Mouse (Mus musculus) limb, embryonic 10.5 days (tissue): ENCODE measurements around the gene Hspa8. TPM values are rescaled to one million over a fixed set of nuclear protein-coding genes. Genes with fewer than 3 reads are reported as not detected.

ENCODE experiments used
- DNase-seq: peaks from one replicate; pipeline ENCODE4 v3.0.0-alpha.2; 2017; ENCODE audit warnings: low spot score
- H3K27ac ChIP-seq: fragments of 300-500 bp; sonication (generic); 2 replicates; pipeline ENCODE4 v1.5.1; 2016; ENCODE audit warnings: mild to moderate bottlenecking
- H3K27me3 ChIP-seq: fragments of 300-500 bp; sonication (generic); 2 replicates; pipeline ENCODE4 v1.6.1; 2016; ENCODE audit warnings: low read depth, mild to moderate bottlenecking; ENCODE audit not compliant: poor library complexity, severe bottlenecking
- H3K36me3 ChIP-seq: fragments of 300-500 bp; sonication (generic); 2 replicates; pipeline ENCODE4 v1.6.1; 2016; ENCODE audit warnings: mild to moderate bottlenecking, moderate library complexity
- H3K4me1 ChIP-seq: fragments of 300-500 bp; sonication (generic); 2 replicates; pipeline ENCODE4 v1.6.1; 2016
- H3K4me3 ChIP-seq: fragments of 300-500 bp; sonication (generic); 2 replicates; pipeline ENCODE4 v1.5.1; 2016; ENCODE audit warnings: mild to moderate bottlenecking, moderate library complexity
- H3K9me3 ChIP-seq: fragments of 300-500 bp; sonication (generic); replicated peaks from 2 replicates; pipeline ENCODE4 v1.6.1; 2016; ENCODE audit warnings: mild to moderate bottlenecking
- WGBS: fragments of 180-500 bp; shearing (Covaris S2); methylation state at CpG from one replicate; pipeline ENCODE4 v1.1.7; 2016; 5-methylcytosine and 5-hydroxymethylcytosine counted together
- polyA plus RNA-seq: library from polyadenylated mRNA; unstranded; fragments of >200 nt; fragmentation: Nextera tagmentation; extraction: Ambion mirVana; gene quantifications from 2 replicates; pipeline ENCODE4 v1.2.1, GENCODE M21; 2016

Hspa8 gene
- polyA plus RNA-seq, 1 experiment from 2014 or later, result 3,450 TPM

DNA sequence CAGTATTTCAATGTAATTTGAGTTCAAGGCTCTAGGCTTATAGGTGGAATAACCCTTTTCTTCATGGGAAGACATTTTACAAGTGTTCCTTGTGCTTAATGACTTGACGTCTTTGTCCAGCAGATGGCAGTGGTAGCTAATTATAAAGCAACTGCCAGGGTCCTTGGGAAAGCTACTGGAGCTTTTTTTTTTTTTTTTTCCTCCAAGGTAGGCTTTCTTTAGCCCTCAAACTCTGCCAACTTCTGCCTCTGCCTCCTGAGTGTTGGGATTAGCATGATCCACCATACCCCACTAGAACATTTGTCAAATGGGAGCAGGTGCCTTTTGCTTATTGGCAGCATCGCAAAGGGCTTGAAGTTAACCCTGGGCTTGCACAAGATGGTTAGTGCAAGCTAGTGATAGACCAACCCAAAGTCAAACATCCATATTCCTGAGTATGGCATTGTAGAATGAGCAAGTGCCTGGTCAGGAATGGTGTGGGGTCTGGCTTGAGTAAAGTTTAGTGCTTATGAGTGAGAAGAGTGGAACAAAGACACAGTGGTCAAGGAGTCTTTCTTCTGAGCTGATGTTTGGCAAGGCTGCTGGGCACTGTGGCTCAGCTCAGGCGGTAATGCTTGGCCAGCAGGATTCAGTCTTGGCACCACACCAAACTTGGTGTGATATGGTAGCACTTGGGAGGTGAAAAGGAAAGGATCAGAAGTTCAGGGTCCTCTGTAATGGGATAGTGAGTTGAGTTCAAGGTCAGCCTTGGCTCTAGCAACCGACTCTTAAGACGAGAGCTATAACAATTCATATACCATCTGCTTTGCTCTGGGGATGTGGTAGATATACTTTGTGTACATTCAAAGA lies 5.9 kb downstream of the Hspa8 start:
- peaks cover 12% of the 10 kb centered on the region; the same call in 1 of the 2 replicates for H3K4me1 ChIP-seq
- WGBS, result 24% methylated on average over 5 of the region's 5 CpGs

DNA sequence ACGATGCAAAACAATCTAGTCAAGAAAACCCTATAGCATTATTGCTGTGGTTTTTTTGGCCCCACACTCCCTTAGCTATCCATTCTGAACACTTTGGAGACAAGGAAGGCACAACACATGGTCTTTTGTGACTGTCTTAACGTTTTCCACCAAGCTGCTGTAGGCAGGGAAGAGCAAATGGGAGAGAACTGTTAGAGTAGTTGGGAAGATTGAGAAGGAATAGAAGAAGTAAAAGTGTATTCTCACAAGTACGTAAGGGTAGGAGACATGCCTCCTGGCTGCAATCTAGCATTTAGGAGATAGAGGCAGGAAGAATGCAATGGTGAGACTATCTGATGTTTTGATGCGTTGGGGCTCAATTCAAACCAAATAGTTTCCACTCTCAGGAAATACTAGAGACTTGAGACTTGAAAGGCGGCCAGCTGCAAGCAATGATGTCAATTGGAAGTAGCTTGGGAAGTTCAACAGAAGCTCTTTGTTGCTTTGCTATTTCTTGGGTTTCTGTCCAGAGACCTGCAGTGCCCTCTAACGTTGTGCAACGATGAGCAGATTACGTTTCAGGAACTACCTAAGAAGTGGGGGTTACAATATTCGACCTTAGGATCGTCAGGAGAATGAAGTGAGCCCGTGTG lies 6.6 kb downstream of the Hspa8 start:
- Histone ChIP-seq H3K36me3 (peaks cover 51% of the 10 kb centered on the region), H3K27me3 (no peaks in the 10 kb centered on the region), H3K4me1 (peaks cover 12% of the 10 kb centered on the region; the same call in 1 of the 2 replicates), H3K9me3 (no peaks in the 10 kb centered on the region), H3K4me3 (no peak overlapping the region), H3K27ac (no peak overlapping the region)
- no peak for DNase-seq
- WGBS, result 36% methylated on average over 11 of the region's 11 CpGs

More for the DNA sequence above, 5.9 kb downstream of the Hspa8 start:
- peaks cover 58% of the 10 kb centered on the region for H3K36me3 ChIP-seq
- no peak overlapping the region for H3K27ac ChIP-seq
- DNase-seq, result peak; percentile 47
- no peaks in the 10 kb centered on the region for H3K27me3 ChIP-seq
- no peak overlapping the region for H3K4me3 ChIP-seq
- no peaks in the 10 kb centered on the region for H3K9me3 ChIP-seq

DNA sequence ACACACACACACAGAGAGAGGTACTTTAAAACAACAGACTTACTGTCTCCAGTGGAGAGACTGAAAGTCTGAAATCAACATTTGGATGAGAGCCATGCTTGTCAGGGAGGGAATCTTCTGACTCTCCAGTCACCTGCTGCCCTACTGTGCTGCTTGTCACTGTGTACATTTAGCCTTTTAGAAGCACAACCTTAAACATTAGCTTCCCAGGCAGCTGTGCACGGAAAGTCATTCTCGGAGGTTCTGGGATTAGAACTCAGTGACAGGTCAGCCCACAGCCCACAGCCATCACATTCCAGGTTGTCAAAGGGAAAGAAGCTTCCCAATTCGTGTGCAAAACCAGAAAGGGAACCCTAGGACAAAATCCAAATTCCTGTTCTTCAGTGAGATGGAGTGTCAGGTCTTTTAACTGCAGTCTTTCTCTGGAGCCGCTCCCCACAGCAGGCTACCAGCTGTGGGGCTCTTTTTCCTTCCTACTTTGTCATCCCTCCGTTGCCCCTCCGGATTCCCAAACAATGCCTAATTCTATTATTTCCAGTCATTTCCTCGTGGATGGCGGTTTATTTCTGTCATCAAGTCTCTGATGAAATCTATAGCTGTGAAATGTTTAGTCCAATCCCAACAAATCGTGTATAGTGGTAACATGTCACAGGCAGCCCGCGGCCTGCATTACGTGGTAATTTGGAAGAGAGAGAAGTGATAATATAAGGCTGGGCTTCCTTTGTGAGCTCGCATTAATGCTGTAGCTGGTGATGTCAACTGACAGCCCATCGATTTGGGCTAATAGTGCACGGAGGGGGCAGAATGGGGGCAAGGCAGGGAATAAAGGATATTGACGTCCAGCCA lies 7.5 kb downstream of the Hspa8 start:
- DNase-seq, result no peak
- peaks cover 46% of the 10 kb centered on the region for H3K36me3 ChIP-seq
- H3K4me1 ChIP-seq, result peaks cover 12% of the 10 kb centered on the region; the same call in 1 of the 2 replicates
- H3K27me3 ChIP-seq, result no peaks in the 10 kb centered on the region
- no peak overlapping the region for H3K4me3 ChIP-seq
- WGBS, result 49% methylated on average over 16 of the region's 16 CpGs
- no peak overlapping the region for H3K27ac ChIP-seq
- H3K9me3 ChIP-seq, result no peaks in the 10 kb centered on the region

DNA sequence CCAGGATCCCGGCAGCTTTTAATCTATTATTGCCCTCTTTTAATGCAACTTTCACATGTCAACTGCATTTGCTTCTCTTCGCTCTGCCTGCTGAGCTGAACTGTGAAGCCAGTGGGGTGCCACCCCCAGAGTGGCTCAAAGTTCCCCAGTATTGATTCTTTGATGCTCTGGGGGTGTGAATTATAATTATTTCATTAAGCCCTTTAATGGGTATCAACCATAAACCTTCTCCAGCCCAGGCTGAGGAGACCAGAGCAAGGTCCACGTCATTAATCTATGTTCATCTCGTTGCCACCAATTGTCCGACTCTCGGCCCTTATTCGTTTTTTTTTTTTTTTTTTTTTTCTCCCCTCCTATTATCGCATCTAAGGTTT lies 8.1 kb downstream of the Hspa8 start:
- no peaks in the 10 kb centered on the region for H3K27me3 ChIP-seq
- H3K4me3 ChIP-seq, result no peak overlapping the region
- H3K4me1 ChIP-seq, result peaks cover 10% of the 10 kb centered on the region; the same call in 1 of the 2 replicates
- DNase-seq, result no peak
- no peaks in the 10 kb centered on the region for H3K9me3 ChIP-seq
- peaks cover 40% of the 10 kb centered on the region for H3K36me3 ChIP-seq
- no peak overlapping the region for H3K27ac ChIP-seq
- WGBS, result 71% methylated on average over 8 of the region's 8 CpGs

DNA sequence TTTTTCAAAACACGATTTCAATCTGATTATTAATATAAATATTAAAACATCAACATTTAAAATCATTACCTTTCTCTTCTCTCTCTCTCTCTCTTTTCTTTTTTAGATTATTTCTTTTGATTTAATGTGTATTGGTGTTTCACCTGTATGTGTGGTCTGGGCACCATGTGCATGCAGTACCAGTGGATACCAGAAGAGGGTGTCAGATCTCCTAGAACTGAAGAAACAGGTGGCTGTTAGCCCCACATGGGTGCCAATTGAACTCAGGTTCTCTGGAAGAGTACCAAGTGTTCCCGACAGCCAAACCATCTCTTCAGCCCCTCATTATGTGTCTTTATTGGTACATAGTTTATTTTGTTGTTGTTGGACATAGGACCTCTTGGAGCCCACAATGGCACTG lies 11.1 kb downstream of the Hspa8 start:
- peak; percentile 41 for DNase-seq
- no peak overlapping the region for H3K4me3 ChIP-seq
- peaks cover 11% of the 10 kb centered on the region for H3K36me3 ChIP-seq
- 57% methylated on average over 2 of the region's 2 CpGs for WGBS
- peaks cover 5% of the 10 kb centered on the region; the same call in 1 of the 2 replicates for H3K4me1 ChIP-seq
- no peak overlapping the region for H3K27ac ChIP-seq
- no peaks in the 10 kb centered on the region for H3K9me3 ChIP-seq
- no peaks in the 10 kb centered on the region for H3K27me3 ChIP-seq

DNA sequence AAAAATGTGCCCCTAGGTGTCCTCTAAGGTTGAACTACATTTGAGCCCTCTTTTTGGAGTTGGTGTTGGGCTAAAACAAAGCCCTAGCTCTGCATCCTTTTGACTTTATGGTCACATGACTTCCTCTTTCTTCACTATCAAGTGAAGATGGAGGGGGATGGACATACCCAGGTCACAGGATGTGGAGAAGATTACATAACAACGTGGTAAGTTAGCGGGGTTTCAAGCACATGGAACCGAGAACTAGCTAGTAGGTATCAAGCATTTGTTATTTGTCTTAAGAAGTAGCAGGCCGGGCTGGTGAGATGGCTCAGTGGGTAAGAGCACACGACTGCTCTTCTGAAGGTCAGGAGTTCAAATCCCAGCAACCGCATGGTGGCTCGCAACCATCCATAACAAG lies 13.3 kb downstream of the Hspa8 start:
- DNase-seq, result no peak
- Histone ChIP-seq H3K27me3 (no peaks in the 10 kb centered on the region), H3K27ac (no peak overlapping the region), H3K4me1 (no peaks in the 10 kb centered on the region), H3K36me3 (no peaks in the 10 kb centered on the region), H3K4me3 (no peak overlapping the region), H3K9me3 (no peaks in the 10 kb centered on the region)
- WGBS, result 94% methylated on average over 7 of the region's 7 CpGs

DNA sequence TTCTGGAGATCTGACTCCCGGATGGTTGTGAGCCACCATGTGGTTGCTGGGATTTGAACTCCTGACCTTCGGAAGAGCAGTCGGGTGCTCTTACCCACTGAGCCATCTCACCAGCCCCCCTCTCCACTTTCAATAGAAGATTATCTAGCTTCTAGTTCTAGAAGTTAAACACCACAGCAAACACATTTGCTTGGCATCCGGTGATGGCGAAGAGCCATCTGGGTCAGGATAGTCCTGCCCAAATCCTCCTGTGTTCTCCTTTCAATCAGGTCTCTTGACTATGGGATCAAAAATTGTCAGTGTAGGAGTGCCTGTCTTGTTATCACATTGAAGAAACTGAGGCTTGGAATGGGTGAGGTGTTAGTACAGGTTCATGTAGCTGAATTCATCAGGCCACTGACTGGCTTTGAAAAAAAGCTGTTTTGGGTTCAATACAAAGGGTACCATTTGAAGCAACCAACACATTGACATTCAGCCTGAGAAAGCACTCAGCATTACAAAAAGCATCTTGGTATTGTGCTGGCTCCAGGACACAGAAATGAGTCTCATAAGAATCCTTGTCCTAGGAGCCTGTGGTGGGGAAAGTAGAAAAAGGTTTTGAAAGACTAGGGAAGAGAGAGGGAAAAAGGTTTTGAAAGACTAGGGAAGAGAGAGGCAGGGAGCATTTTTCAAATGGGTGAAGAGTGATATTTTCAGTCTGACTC lies 16.7 kb downstream of the Hspa8 start:
- Histone ChIP-seq H3K27me3 (no peaks in the 10 kb centered on the region), H3K4me3 (no peak overlapping the region), H3K27ac (no peak overlapping the region), H3K36me3 (no peaks in the 10 kb centered on the region), H3K9me3 (no peaks in the 10 kb centered on the region), H3K4me1 (peaks cover 10% of the 10 kb centered on the region; the same call in 1 of the 2 replicates)
- 88% methylated on average over 5 of the region's 5 CpGs for WGBS
- no peak for DNase-seq

DNA sequence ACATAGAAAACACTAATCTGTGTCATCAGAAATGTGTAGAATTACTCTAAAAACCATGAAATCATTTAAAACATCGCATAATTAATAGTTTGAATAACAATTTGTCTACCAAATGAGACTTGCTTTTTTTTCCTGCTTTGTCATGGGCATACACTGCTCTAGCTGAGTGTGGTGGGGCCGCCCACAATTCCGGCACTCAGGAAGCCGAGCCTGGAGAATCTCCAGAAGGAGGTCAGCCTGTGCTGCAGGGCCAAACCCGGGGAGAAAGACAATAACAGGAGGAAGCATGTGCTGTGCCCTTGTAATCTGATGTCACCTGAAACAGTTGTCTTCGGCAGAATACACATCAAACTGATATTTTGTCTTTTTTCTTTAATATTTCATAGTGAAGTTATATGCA lies 24.8 kb downstream of the Hspa8 start:
- peaks cover 22% of the 10 kb centered on the region for H3K4me1 ChIP-seq
- H3K4me3 ChIP-seq, result no peak overlapping the region
- no peak for DNase-seq
- no peak overlapping the region for H3K27ac ChIP-seq
- WGBS, result 58% methylated on average over 6 of the region's 6 CpGs
- no peaks in the 10 kb centered on the region for H3K9me3 ChIP-seq
- peaks cover 6% of the 10 kb centered on the region; the same call in 1 of the 2 replicates for H3K27me3 ChIP-seq
- no peaks in the 10 kb centered on the region for H3K36me3 ChIP-seq

DNA sequence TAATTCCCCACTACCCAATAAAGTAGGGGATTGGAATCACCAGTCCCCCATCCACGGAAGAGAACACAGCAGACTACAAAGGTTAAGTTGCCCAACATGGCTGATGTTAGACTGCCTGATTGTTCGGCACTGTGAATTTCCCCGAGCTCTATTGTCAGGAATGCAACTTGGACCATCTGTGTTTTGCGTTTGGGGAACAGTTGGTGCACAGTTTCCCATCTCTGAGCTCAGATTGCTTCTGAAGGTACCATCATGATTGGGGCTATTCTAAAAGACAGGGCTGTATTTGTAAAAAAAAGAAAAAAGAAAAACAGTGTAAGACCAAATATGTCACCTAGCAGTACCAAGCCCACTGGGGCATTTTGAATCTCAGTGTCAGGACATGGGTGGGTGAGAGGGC lies 26.6 kb downstream of the Hspa8 start:
- H3K36me3 ChIP-seq, result no peaks in the 10 kb centered on the region
- H3K9me3 ChIP-seq, result no peaks in the 10 kb centered on the region
- peaks cover 12% of the 10 kb centered on the region for H3K4me1 ChIP-seq
- DNase-seq, result no peak
- 81% methylated on average over 4 of the region's 4 CpGs for WGBS
- H3K27ac ChIP-seq, result no peak overlapping the region; the same call in 1 of the 2 replicates
- no peak overlapping the region for H3K4me3 ChIP-seq
- peaks cover 6% of the 10 kb centered on the region; the same call in 1 of the 2 replicates for H3K27me3 ChIP-seq

DNA sequence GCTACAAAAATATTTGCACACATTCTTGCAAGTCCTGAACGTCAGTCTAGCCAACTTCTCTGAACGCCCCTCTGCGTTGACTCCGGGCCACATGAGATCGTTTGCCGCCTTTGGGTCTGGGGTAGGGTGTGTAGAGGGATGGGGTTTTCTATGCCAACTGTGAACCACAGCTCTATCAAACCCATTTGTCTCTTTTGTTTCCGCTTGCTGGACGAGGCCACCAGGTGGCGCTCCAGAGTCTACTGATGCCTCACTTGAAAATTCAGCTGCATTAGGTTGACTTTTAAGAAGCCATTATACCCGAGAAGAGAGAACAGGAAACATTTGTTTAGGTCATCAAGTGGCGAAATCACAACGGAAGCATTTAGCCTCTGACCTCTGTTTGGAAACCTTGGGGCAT lies 33.8 kb downstream of the Hspa8 start:
- no peak overlapping the region for H3K27ac ChIP-seq
- WGBS, result 7% methylated on average over 12 of the region's 12 CpGs
- H3K36me3 ChIP-seq, result no peaks in the 10 kb centered on the region
- no peaks in the 10 kb centered on the region for H3K27me3 ChIP-seq
- H3K9me3 ChIP-seq, result no peaks in the 10 kb centered on the region
- peak; percentile 94 for DNase-seq
- H3K4me1 ChIP-seq, result peaks cover 11% of the 10 kb centered on the region
- no peak overlapping the region for H3K4me3 ChIP-seq

DNA sequence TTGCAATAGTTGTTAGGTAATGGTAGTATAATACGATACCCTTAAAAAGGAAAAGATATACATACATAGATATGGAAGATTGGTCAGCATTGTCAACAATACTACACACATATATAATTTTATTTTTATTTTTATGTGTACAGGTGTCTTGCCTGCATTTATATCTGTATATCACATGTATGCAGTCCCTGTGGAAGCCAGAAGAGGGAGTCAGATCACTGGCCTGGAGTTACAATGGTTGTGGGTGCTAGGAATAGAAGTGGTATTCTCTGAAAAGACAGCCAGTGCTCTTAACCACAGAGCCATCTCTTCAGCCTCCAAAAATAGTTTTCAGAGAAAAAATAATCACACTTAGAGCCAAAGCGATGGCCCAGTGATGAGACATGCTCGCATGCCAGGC lies 35.9 kb downstream of the Hspa8 start:
- Histone ChIP-seq H3K27ac (no peak overlapping the region), H3K27me3 (no peaks in the 10 kb centered on the region), H3K4me3 (no peak overlapping the region), H3K4me1 (peaks cover 16% of the 10 kb centered on the region), H3K36me3 (no peaks in the 10 kb centered on the region), H3K9me3 (no peaks in the 10 kb centered on the region)
- WGBS, result 86% methylated on average over 3 of the region's 3 CpGs
- no peak for DNase-seq

DNA sequence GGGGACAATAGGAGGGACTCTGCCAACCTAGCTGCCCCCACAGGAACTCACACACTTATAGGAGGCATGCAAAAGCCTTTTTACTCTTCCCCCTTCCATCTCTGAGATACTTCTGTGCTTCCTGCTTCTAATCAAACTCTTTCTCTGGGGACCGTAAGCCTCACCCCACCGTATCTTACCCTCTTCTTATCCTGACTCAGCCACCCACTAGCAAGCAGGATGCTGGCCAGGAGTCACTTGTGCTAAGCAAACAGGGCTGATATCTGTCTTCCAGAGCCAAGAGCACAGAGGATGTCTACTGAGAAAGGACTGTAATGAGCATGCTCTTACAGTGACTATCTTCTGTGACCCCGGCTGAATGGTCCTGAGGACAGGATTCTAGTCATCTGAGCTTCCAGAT lies 38.9 kb downstream of the Hspa8 start:
- Histone ChIP-seq H3K27me3 (no peaks in the 10 kb centered on the region), H3K27ac (no peak overlapping the region; the same call in 1 of the 2 replicates), H3K36me3 (no peaks in the 10 kb centered on the region), H3K9me3 (no peaks in the 10 kb centered on the region), H3K4me1 (peaks cover 13% of the 10 kb centered on the region), H3K4me3 (no peak overlapping the region)
- WGBS, result 84% methylated on average over 3 of the region's 3 CpGs
- no peak for DNase-seq
